Mouse (Mus musculus): ENCODE results near the gene Gne.

GRCm38 (mm10) chr4:44010176-44010575 lies 73.8 kb downstream of the Gne start:
- peak; percentile 36; the same call in 1 of the 2 replicates for TF ChIP-seq CTCF (IDR thresholded peaks at IDR 0.05; ENCODE audit: low read depth)
- no peak for TF ChIP-seq EP300 (IDR thresholded peaks at IDR 0.05; ENCODE audit: low read depth)

Measured in liver, embryonic 14.5 days (tissue).